Mouse (Mus musculus) retina, adult 2 months (tissue): ENCODE data around the gene Smyd4.
A peak's percentile ranks its signal among the peaks of the same experiment; 100 is the strongest.

Experiments used
- DNase-seq: peaks from one replicate; pipeline ENCODE4 v3.0.0-alpha.2; 2012; ENCODE audit warnings: low read depth, low spot score

Gene Smyd4

DNA sequence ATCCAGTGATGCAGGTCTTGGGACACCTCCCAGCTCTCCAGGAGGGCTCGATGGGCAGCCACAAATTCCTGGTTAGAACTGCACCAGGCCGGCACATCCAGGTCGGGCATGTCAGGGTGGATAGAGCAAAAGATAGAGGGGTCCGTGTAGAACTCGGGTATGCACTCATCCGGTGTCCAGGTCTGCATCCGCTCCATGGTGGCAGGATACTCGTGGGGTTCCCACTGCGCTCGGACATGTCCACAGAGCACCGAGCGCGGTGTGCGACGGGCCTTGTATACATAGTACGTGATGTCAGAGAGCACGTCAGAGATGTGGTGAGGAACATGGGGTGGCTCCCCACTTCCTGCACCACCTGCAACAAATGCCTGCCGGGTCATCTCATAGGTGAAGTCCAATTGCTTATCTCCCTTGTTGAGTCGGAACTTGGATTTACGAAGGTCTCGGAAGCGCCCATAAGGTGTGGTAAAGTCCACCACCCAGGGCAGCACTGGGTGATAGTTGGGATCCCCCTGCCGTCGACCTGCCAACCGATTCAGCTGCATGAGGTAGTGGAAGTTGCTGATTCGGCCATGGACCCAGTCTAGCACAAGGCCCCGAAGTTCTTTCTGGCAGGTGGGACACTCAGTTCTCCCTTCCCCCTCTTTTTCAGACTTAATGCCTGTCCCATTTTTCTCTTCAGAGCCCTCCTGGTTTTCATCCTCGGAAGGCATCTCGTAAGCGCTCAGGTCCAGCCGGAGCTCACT lies 104.8 kb downstream of the Smyd4 start:
- no peak for DNase-seq

GRCm38 (mm10) chr11:75453991-75454930 lies 106.0 kb downstream of the Smyd4 start, which contains the start of gene Wdr81:
Gene Wdr81, minus strand, starts transcription at chr11:75454717.
- peak; percentile 67 for DNase-seq
